Comparison of ENCODE assay signal across 8 mouse cellular contexts in genomic region chr17:84100523-84100922, GRCm38 (mm10).
A peak's percentile ranks its signal among the peaks of the same experiment; 100 is the strongest.
DNase-seq lines count a peak whose midpoint lies in the region; ATAC-seq lines count a peak whose summit lies in the region.

No protein-coding gene starts in this region.

- WGBS in kidney, embryonic 15.5 days = 36% methylated on average over 10 of the region's 10 CpGs
- WGBS in kidney, embryonic 14.5 days = 46% methylated on average over 10 of the region's 10 CpGs
- WGBS in liver, embryonic 16.5 days (ENCODE audit: insufficient replicate concordance) = 18% methylated on average over 10 of the region's 10 CpGs
- 46% methylated on average over 10 of the region's 10 CpGs for WGBS in stomach, embryonic 16.5 days

- no peak overlapping the region for H3K4me2 ChIP-seq in kidney, embryonic 15.5 days
- no peak overlapping the region for H3K4me2 ChIP-seq in kidney, embryonic 14.5 days (replicated peaks; ENCODE audit: low read depth, low read length)
- H3K4me2 ChIP-seq in liver, embryonic 16.5 days (ENCODE audit: low read depth, low read length) = no peak overlapping the region
- no peak overlapping the region for H3K4me2 ChIP-seq in stomach, embryonic 16.5 days (ENCODE audit: low read depth, low read length)

- ATAC-seq in kidney, embryonic 15.5 days (replicated peaks; ENCODE audit: low FRiP score) = no peak
- no peak for ATAC-seq in kidney, embryonic 14.5 days (ENCODE audit: low FRiP score, low TSS enrichment)
- peak; percentile 67 for ATAC-seq in granulocyte monocyte progenitor cell, adult 5-6 weeks (replicated peaks; ENCODE audit: poor library complexity, severe bottlenecking)
- no peak; the same call in 1 of the 2 replicates for ATAC-seq in liver, embryonic 16.5 days (ENCODE audit: low read depth)
- ATAC-seq in stomach, embryonic 16.5 days (ENCODE audit: insufficient read depth, low FRiP score) = no peak

- H3K4me1 ChIP-seq in kidney, embryonic 15.5 days = peaks cover 59% of the 10 kb centered on the region
- H3K4me1 ChIP-seq in kidney, embryonic 14.5 days (ENCODE audit: control insufficient read depth, insufficient read depth, low read length) = peaks cover 26% of the 10 kb centered on the region
- peaks cover 4% of the 10 kb centered on the region for H3K4me1 ChIP-seq in liver, embryonic 16.5 days (ENCODE audit: control insufficient read depth, low read depth, low read length)
- peaks cover 30% of the 10 kb centered on the region for H3K4me1 ChIP-seq in stomach, embryonic 16.5 days (ENCODE audit: control insufficient read depth, insufficient read depth, low read length)

- H3K9ac ChIP-seq in kidney, embryonic 15.5 days = no peak overlapping the region
- H3K9ac ChIP-seq in kidney, embryonic 14.5 days (ENCODE audit: low read depth, low read length) = no peak overlapping the region
- no peak overlapping the region for H3K9ac ChIP-seq in liver, embryonic 16.5 days (ENCODE audit: low read depth, low read length)
- peak overlapping the region; percentile 22; the same call in 1 of the 2 replicates for H3K9ac ChIP-seq in stomach, embryonic 16.5 days (ENCODE audit: low read length)

- H3K27ac ChIP-seq in kidney, embryonic 15.5 days = 0 out of 2 replicates have a peak overlapping the region, but pooled peaks have one; percentile 56
- H3K27ac ChIP-seq in kidney, embryonic 14.5 days (ENCODE audit: low read depth, low read length) = no peak overlapping the region
- peak overlapping the region; percentile 42 for H3K27ac ChIP-seq in liver, embryonic 16.5 days (ENCODE audit: low read length)
- peak overlapping the region; percentile 61 for H3K27ac ChIP-seq in stomach, embryonic 16.5 days (ENCODE audit: low read length)

- H3K9me3 ChIP-seq in kidney, embryonic 15.5 days (replicated peaks) = no peaks in the 10 kb centered on the region
- no peaks in the 10 kb centered on the region for H3K9me3 ChIP-seq in kidney, embryonic 14.5 days (ENCODE audit: control insufficient read depth, low read length)
- no peaks in the 10 kb centered on the region for H3K9me3 ChIP-seq in liver, embryonic 16.5 days (replicated peaks; ENCODE audit: control insufficient read depth, low read length)
- H3K9me3 ChIP-seq in stomach, embryonic 16.5 days (replicated peaks; ENCODE audit: control insufficient read depth, low read length) = no peaks in the 10 kb centered on the region

- H3K4me3 ChIP-seq in kidney, embryonic 15.5 days (replicated peaks) = no peak overlapping the region
- no peak overlapping the region for H3K4me3 ChIP-seq in kidney, embryonic 14.5 days (ENCODE audit: low read length)
- no peak overlapping the region for H3K4me3 ChIP-seq in liver, embryonic 16.5 days (ENCODE audit: low read depth, low read length)
- H3K4me3 ChIP-seq in stomach, embryonic 16.5 days (replicated peaks; ENCODE audit: low read length) = no peak overlapping the region

- no peaks in the 10 kb centered on the region for H3K36me3 ChIP-seq in kidney, embryonic 15.5 days
- no peaks in the 10 kb centered on the region for H3K36me3 ChIP-seq in kidney, embryonic 14.5 days (ENCODE audit: control insufficient read depth, insufficient read depth, low read length)
- no peaks in the 10 kb centered on the region for H3K36me3 ChIP-seq in liver, embryonic 16.5 days (ENCODE audit: control insufficient read depth, insufficient read depth)
- H3K36me3 ChIP-seq in stomach, embryonic 16.5 days (ENCODE audit: control insufficient read depth, insufficient read depth, low read length) = no peaks in the 10 kb centered on the region

- H3K27me3 ChIP-seq in kidney, embryonic 15.5 days = no peaks in the 10 kb centered on the region
- no peaks in the 10 kb centered on the region for H3K27me3 ChIP-seq in kidney, embryonic 14.5 days (ENCODE audit: control insufficient read depth, insufficient read depth, low read length)
- peaks cover 27% of the 10 kb centered on the region for H3K27me3 ChIP-seq in liver, embryonic 16.5 days (ENCODE audit: control insufficient read depth, insufficient read depth, low read depth, low read length)
- no peaks in the 10 kb centered on the region for H3K27me3 ChIP-seq in stomach, embryonic 16.5 days (ENCODE audit: control insufficient read depth, insufficient read depth, low read length)

- DNase-seq in Muller cell, postnatal 12 days (ENCODE audit: inconsistent ontology term) = peak; percentile 54
- no peak for DNase-seq in cerebellum, adult 9-10 months
- no peak for DNase-seq in natural killer cell, adult 2 months (ENCODE audit: low spot score in 2 of 2)
